Mouse (Mus musculus) lung, embryonic 14.5 days (tissue): Measurements from ENCODE around the gene Inava. TPM values are rescaled to one million over a fixed set of nuclear protein-coding genes. Genes with fewer than 3 reads are reported as not detected.

Experiments used
- ATAC-seq: fragments of 200-750 bp; cut with Nextera tagmentation; 2 replicates; pipeline ENCODE4 v1.8.0; 2017; ENCODE audit warnings: mild to moderate bottlenecking, moderate TSS enrichment, moderate library complexity; ENCODE audit not compliant: insufficient read depth
- DNase-seq: peaks from one replicate; pipeline ENCODE4 v3.0.0-alpha.2; 2015
- H3K27ac ChIP-seq: fragments of 300-500 bp; sonication (generic); 2 replicates; pipeline ENCODE4 v1.5.1; 2014; ENCODE audit warnings: low read depth, mild to moderate bottlenecking, moderate library complexity
- H3K27me3 ChIP-seq: fragments of 300-500 bp; sonication (generic); 2 replicates; pipeline ENCODE4 v1.6.1; 2014; ENCODE audit warnings: low read length, control low read depth; ENCODE audit not compliant: insufficient read depth
- H3K36me3 ChIP-seq: fragments of 300-500 bp; sonication (generic); 2 replicates; pipeline ENCODE4 v1.6.1; 2014; ENCODE audit warnings: control low read depth; ENCODE audit not compliant: insufficient read depth
- H3K4me1 ChIP-seq: fragments of 300-500 bp; sonication (generic); 2 replicates; pipeline ENCODE4 v1.6.1; 2014; ENCODE audit warnings: antibody characterized with exemption, control low read depth; ENCODE audit not compliant: insufficient read depth
- H3K4me2 ChIP-seq: fragments of 300-500 bp; sonication (generic); 2 replicates; pipeline ENCODE4 v1.6.1; 2014; ENCODE audit warnings: mild to moderate bottlenecking
- H3K4me3 ChIP-seq: fragments of 300-500 bp; sonication (generic); 2 replicates; pipeline ENCODE4 v1.5.1; 2014; ENCODE audit warnings: low read depth, low read length
- H3K9ac ChIP-seq: fragments of 300-500 bp; sonication (generic); 2 replicates; pipeline ENCODE4 v1.6.1; 2014
- H3K9me3 ChIP-seq: fragments of 300-500 bp; sonication (generic); 2 replicates; pipeline ENCODE4 v1.6.1; 2016; ENCODE audit warnings: low read depth, low read length, control low read depth
- CTCF ChIP-seq: IDR thresholded peaks from 2 replicates; pipeline ENCODE4 v1.5.1; 2016; ENCODE audit warnings: antibody characterized with exemption, low read depth
- WGBS: fragments of 180-500 bp; shearing (Covaris S2); extraction: QIAGEN DNeasy Blood & Tissue Kit; methylation state at CpG from one replicate; pipeline ENCODE4 v1.1.7; 2014; 5-methylcytosine and 5-hydroxymethylcytosine counted together
- polyA plus RNA-seq: library from polyadenylated mRNA; unstranded; fragments of >200 nt; fragmentation: Nextera tagmentation; extraction: Ambion mirVana; gene quantifications from 2 replicates; pipeline ENCODE4 v1.2.1, GENCODE M21; 2014

Inava gene
- polyA plus RNA-seq, 1 experiment from 2014 or later = 15.9 TPM

DNA sequence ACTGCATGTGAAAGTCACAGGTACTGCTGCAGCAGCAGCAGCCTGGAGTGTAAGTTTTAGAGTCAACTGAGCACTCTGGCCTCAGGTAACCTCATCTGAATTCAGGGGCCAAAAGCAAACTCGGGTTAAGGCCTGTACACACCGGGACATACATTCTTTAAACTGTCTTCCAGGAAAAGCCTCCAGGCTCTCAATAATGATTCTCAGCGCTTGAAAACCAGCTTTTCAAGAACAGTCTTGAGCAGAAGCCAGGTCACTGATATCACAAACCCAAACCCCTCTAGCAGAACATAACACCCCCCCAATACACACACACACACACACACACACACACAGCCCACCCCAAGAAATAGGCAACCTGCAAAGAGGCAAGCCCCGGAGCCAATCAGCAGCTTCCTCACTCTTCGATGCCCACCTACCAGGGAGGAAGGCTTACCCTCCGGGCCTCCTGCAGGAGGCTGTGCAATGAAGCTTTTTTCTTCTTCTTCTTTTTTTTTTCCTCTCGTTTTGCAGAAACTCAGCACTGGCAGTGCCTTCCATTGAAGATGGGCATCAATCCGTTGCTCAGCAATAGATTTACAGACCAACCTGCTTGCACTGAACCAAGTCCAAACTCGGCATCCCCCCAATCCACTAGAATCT lies 1.7 kb downstream of the Inava start:
- peak overlapping the region; percentile 58 for H3K4me3 ChIP-seq
- H3K4me2 ChIP-seq = peak overlapping the region; percentile 76
- no peaks in the 10 kb centered on the region for H3K9me3 ChIP-seq
- H3K36me3 ChIP-seq = 0 out of 2 replicates have a peak, but pooled peaks cover 3% of the 10 kb centered on the region
- H3K9ac ChIP-seq = peak overlapping the region; percentile 70
- TF ChIP-seq CTCF = 0 out of 2 replicates have a peak, but pooled peaks have one; percentile 4
- H3K27me3 ChIP-seq = no peaks in the 10 kb centered on the region
- ATAC-seq (no peak), DNase-seq (peak; percentile 28)
- H3K27ac ChIP-seq = peak overlapping the region; percentile 69
- WGBS = 3% methylated on average over 9 of the region's 9 CpGs
- H3K4me1 ChIP-seq = peaks cover 27% of the 10 kb centered on the region

DNA sequence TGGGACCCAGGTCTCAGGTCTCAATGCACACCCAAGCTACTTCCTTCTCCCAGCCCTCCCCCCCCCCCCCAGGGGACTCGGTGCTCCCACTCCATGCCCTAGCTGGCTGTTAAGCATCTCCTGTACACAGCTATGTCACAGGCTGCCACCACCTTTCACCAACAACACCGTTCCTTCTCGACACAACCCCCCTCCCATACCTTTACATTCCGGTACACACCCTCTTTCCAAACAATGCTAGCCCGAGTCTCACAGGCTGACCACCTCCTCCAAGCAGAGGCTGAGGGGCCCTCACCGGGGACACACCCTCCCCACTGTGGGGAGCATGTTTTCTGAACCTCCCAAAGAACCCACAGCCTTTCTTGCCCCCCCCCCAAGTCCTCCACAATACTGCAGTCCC lies 2.5 kb downstream of the Inava start:
- H3K9me3 ChIP-seq = no peaks in the 10 kb centered on the region
- peak overlapping the region; percentile 76 for H3K4me2 ChIP-seq
- no peak for TF ChIP-seq CTCF
- H3K9ac ChIP-seq = peak overlapping the region; percentile 13; the same call in 1 of the 2 replicates
- H3K27ac ChIP-seq = peak overlapping the region; percentile 78
- no peaks in the 10 kb centered on the region for H3K27me3 ChIP-seq
- DNase-seq (peak; percentile 30), ATAC-seq (peak; percentile 2; the same call in 1 of the 2 replicates)
- peaks cover 11% of the 10 kb centered on the region; the same call in 1 of the 2 replicates for H3K36me3 ChIP-seq
- peaks cover 27% of the 10 kb centered on the region for H3K4me1 ChIP-seq
- H3K4me3 ChIP-seq = peak overlapping the region; percentile 58
- 6% methylated on average over 6 of the region's 6 CpGs for WGBS

GRCm38 (mm10) chr1:136230201-136230600 lies 3.9 kb downstream of the Inava start:
- Histone ChIP-seq H3K36me3 (peaks cover 24% of the 10 kb centered on the region), H3K9ac (0 out of 2 replicates have a peak overlapping the region, but pooled peaks have one; percentile 9), H3K4me3 (no peak overlapping the region), H3K4me1 (peaks cover 27% of the 10 kb centered on the region), H3K9me3 (no peaks in the 10 kb centered on the region), H3K4me2 (peak overlapping the region; percentile 76), H3K27ac (peak overlapping the region; percentile 78), H3K27me3 (no peaks in the 10 kb centered on the region)
- 32% methylated on average over 11 of the region's 11 CpGs for WGBS
- DNase-seq = peak; percentile 44
- TF ChIP-seq CTCF = no peak
- ATAC-seq = no peak

DNA sequence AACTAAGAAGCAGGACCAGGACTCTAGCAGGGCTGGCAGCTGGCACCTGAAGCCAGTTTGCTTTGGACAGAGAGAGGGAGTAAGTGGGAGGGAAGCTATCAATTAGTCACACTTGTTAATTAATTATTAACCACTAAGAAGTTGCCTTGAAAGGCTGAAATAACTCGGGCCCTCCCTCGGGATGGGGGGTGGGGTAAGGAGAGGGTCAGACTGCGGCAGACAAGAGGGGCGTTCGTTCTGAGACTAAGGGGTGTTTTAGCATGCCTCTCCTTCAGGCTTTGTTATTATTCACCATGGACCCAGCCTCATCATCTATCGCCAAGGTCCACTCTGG lies 5.1 kb downstream of the Inava start:
- Histone ChIP-seq H3K9ac (0 out of 2 replicates have a peak overlapping the region, but pooled peaks have one; percentile 7), H3K4me3 (no peak overlapping the region)
- no peak for ATAC-seq

GRCm38 (mm10) chr1:136228328-136229039 lies 5.6 kb downstream of the Inava start:
- H3K27ac ChIP-seq = peak overlapping the region; percentile 78
- DNase-seq (peak; percentile 62), ATAC-seq (peak; percentile 35)
- no peak overlapping the region for H3K9ac ChIP-seq
- H3K4me1 ChIP-seq = peaks cover 27% of the 10 kb centered on the region
- H3K27me3 ChIP-seq = no peaks in the 10 kb centered on the region
- peaks cover 42% of the 10 kb centered on the region for H3K36me3 ChIP-seq
- WGBS = 7% methylated on average over 13 of the region's 13 CpGs
- H3K9me3 ChIP-seq = no peaks in the 10 kb centered on the region
- H3K4me2 ChIP-seq = peak overlapping the region; percentile 76
- no peak overlapping the region for H3K4me3 ChIP-seq
- TF ChIP-seq CTCF = no peak

More for the DNA sequence above, 5.1 kb downstream of the Inava start:
- Histone ChIP-seq H3K4me2 (peak overlapping the region; percentile 76), H3K27ac (peak overlapping the region; percentile 78), H3K36me3 (peaks cover 36% of the 10 kb centered on the region), H3K4me1 (peaks cover 27% of the 10 kb centered on the region), H3K9me3 (no peaks in the 10 kb centered on the region), H3K27me3 (no peaks in the 10 kb centered on the region)
- peak; percentile 9 for DNase-seq
- WGBS = 26% methylated on average over 6 of the region's 6 CpGs
- no peak for TF ChIP-seq CTCF

DNA sequence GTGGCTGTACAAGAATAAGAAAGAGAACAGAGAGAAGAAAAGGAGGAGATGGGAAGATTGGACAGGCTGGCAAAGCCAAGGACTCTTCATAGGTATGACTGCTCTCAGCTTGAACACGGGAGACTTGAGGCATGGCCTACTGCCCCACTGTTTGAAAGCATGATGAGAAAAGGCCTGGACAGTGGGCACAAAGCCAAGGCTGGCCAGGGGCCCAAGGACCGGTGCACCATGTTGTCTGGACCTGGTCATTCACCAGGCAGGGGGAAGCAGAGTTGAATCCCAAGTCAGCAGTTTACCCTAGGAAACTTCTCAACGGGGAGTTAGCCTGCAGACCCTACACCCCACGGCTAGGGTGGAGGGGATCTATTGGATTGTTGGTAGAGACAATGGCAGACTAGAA lies 6.2 kb downstream of the Inava start:
- H3K27ac ChIP-seq = peak overlapping the region; percentile 78
- H3K4me2 ChIP-seq = peak overlapping the region; percentile 76
- TF ChIP-seq CTCF = no peak
- ATAC-seq (no peak; the same call in 1 of the 2 replicates), DNase-seq (peak; percentile 15)
- H3K9ac ChIP-seq = no peak overlapping the region
- no peaks in the 10 kb centered on the region for H3K27me3 ChIP-seq
- peaks cover 27% of the 10 kb centered on the region for H3K4me1 ChIP-seq
- WGBS = 44% methylated on average over 4 of the region's 4 CpGs
- H3K9me3 ChIP-seq = no peaks in the 10 kb centered on the region
- H3K4me3 ChIP-seq = no peak overlapping the region
- H3K36me3 ChIP-seq = peaks cover 42% of the 10 kb centered on the region

DNA sequence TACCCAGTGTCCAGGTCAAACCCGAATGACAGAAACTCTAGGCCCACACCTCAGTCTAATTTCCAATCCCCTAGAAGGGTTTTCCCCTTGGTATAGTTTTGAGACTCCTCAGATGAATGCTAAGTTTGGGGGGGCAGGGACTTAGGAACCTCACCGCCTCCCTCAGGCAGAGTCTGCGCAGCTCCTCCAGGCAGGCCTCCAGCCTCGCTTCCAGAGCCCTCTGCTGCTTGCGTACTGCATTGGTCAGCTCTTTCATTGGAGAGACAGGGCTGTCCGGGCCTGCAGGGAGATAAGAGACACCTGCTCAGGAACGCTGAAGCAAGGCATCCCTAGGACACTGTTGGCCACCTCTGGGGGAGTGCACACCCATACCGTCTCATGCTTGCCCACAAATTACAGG lies 7.4 kb downstream of the Inava start:
- Histone ChIP-seq H3K36me3 (peaks cover 53% of the 10 kb centered on the region), H3K4me3 (no peak overlapping the region), H3K9me3 (no peaks in the 10 kb centered on the region), H3K4me2 (no peak overlapping the region), H3K27me3 (no peaks in the 10 kb centered on the region), H3K27ac (no peak overlapping the region), H3K9ac (no peak overlapping the region), H3K4me1 (peaks cover 24% of the 10 kb centered on the region)
- WGBS = 79% methylated on average over 8 of the region's 8 CpGs
- no peak for DNase-seq
- TF ChIP-seq CTCF = no peak
- no peak for ATAC-seq
